Mouse (Mus musculus) hindbrain, embryonic 15.5 days (tissue): ENCODE results near the gene Slain1. TPM values are rescaled to one million over a fixed set of nuclear protein-coding genes. Genes with fewer than 3 reads are reported as not detected.

ENCODE experiments used
- ATAC-seq: fragments of 200-750 bp; cut with Nextera tagmentation; 2 replicates; pipeline ENCODE4 v1.8.0; 2017; ENCODE audit warnings: low read depth, moderate number of reproducible peaks, moderate TSS enrichment; ENCODE audit not compliant: low FRiP score
- H3K27ac ChIP-seq: fragments of 300-500 bp; sonication (generic); replicated peaks from 2 replicates; pipeline ENCODE4 v1.5.1; 2015; ENCODE audit warnings: mild to moderate bottlenecking, inconsistent platforms
- H3K27me3 ChIP-seq: fragments of 300-500 bp; sonication (generic); 2 replicates; pipeline ENCODE4 v1.6.1; 2015; ENCODE audit warnings: control low read depth, inconsistent platforms
- H3K36me3 ChIP-seq: fragments of 300-500 bp; sonication (generic); 2 replicates; pipeline ENCODE4 v1.6.1; 2015; ENCODE audit warnings: control low read depth, inconsistent platforms
- H3K4me1 ChIP-seq: fragments of 300-500 bp; sonication (generic); replicated peaks from 2 replicates; pipeline ENCODE4 v1.6.1; 2015; ENCODE audit warnings: control low read depth, inconsistent platforms
- H3K4me2 ChIP-seq: fragments of 300-500 bp; sonication (generic); 2 replicates; pipeline ENCODE4 v1.6.1; 2015; ENCODE audit warnings: moderate library complexity, mild to moderate bottlenecking, inconsistent platforms
- H3K4me3 ChIP-seq: fragments of 300-500 bp; sonication (generic); 2 replicates; pipeline ENCODE4 v1.5.1; 2015; ENCODE audit warnings: mild to moderate bottlenecking, inconsistent platforms
- H3K9ac ChIP-seq: fragments of 300-500 bp; sonication (generic); 2 replicates; pipeline ENCODE4 v1.6.1; 2015; ENCODE audit warnings: inconsistent platforms
- H3K9me3 ChIP-seq: fragments of 300-500 bp; sonication (generic); 2 replicates; pipeline ENCODE4 v1.6.1; 2016; ENCODE audit warnings: control low read depth, inconsistent platforms
- WGBS: fragments of 180-500 bp; shearing (Covaris S2); methylation state at CpG from one replicate; pipeline ENCODE4 v1.1.7; 2015; 5-methylcytosine and 5-hydroxymethylcytosine counted together
- polyA plus RNA-seq: library from polyadenylated mRNA; unstranded; fragments of >200 nt; fragmentation: Nextera tagmentation; extraction: Ambion mirVana; gene quantifications from 2 replicates; pipeline ENCODE4 v1.2.1, GENCODE M21; 2015

The Slain1 gene
- polyA plus RNA-seq, 1 experiment from 2014 or later, result 21.1 TPM

DNA sequence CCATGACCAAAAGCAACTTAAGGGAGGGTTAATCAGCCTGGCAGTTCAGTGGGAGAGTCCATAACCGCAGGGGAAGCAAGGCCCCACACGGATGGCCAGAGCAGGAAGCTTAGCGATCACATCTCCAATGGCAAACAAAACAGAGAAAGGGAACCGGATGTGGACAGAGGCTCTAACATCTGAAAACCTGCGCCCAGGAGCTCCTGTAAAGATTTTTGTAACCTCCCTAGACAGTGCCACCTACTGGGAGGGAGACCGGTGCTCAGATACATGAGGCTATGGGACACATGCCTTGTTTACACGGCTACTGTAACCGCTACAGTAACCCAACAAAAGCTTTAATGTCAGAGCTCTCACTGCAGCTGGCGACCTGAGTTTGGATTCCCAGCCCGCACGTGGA, 59.2 kb downstream of the Slain1 start:
- 88% methylated on average over 11 of the region's 11 CpGs for WGBS
- no peaks in the 10 kb centered on the region for H3K4me1 ChIP-seq
- ATAC-seq, result peak; percentile 25; the same call in 1 of the 2 replicates

DNA sequence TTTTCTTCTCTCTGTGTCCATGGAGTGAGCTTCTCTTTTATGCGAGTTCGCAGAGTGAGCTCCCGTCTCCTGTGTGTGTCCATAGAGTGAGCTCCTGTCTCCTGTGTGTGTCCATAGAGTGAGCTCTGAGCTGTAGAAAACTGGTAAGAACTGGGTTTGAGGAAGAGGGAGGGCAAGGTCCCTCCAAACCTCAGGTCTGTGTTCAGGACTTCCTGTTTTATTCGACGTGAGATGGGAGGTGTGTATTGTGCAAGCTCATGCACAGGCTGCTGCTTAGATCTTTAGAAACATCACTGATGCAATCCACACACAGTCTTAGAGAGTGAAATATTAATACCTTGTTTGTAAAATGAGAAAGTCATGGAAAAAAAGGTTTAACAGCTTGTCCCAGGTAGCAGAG, 63.0 kb downstream of the Slain1 start:
- no peak overlapping the region for H3K4me3 ChIP-seq
- H3K27ac ChIP-seq, result no peak overlapping the region
- no peak overlapping the region for H3K9ac ChIP-seq
- ATAC-seq, result no peak
- WGBS, result 92% methylated on average over 5 of the region's 5 CpGs
- H3K36me3 ChIP-seq, result 0 out of 2 replicates have a peak, but pooled peaks cover 6% of the 10 kb centered on the region
- no peaks in the 10 kb centered on the region for H3K9me3 ChIP-seq
- H3K4me2 ChIP-seq, result no peak overlapping the region
- no peaks in the 10 kb centered on the region for H3K27me3 ChIP-seq
- no peaks in the 10 kb centered on the region for H3K4me1 ChIP-seq

More for the DNA sequence above, 59.2 kb downstream of the Slain1 start:
- H3K36me3 ChIP-seq, result peaks cover 21% of the 10 kb centered on the region
- H3K27me3 ChIP-seq, result no peaks in the 10 kb centered on the region
- H3K9ac ChIP-seq, result no peak overlapping the region
- H3K27ac ChIP-seq, result no peak overlapping the region
- no peak overlapping the region for H3K4me2 ChIP-seq
- no peak overlapping the region for H3K4me3 ChIP-seq
- H3K9me3 ChIP-seq, result no peaks in the 10 kb centered on the region

DNA sequence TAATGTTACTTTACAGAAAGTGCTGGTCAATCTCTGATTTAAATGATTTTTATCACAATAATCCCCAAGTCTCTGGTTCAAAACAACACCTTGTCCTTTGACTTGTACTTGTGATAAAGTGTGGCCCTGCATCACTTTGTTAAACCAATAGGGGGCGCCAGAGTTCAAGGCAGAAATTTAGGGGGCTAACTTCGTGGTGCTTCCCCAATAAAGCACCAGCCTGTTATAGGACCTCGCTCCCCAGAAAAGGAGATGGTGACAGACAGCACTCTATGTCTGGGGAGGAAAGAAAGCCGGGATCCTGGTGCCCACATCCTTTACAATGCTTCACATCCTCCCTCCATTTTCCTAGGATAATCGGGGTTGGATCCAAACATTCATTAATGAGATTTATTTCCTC, 67.5 kb downstream of the Slain1 start:
- Histone ChIP-seq H3K9me3 (no peaks in the 10 kb centered on the region), H3K9ac (no peak overlapping the region), H3K4me2 (no peak overlapping the region), H3K27ac (no peak overlapping the region), H3K4me3 (no peak overlapping the region), H3K36me3 (no peaks in the 10 kb centered on the region), H3K27me3 (no peaks in the 10 kb centered on the region), H3K4me1 (peaks cover 7% of the 10 kb centered on the region)
- WGBS, result 49% methylated on average over 5 of the region's 5 CpGs
- no peak for ATAC-seq

DNA sequence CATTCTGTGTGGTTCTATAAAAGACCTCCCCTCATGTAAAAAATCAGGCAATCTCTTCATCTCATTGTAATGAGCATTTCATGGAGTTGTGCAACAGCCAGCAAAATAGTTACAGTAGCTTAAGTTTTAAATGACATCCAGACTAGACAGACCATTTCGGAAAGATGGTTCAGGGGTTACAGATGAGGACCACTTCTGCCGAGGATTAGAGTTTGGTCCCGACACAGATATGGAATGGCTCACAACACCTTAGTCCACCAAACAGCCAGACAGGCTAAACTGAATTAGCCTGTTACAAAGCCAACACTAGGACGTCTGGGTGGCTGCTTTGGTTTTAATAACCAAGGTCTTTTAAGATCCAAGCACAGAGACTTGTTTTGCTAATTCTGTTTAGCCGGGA, 68.0 kb downstream of the Slain1 start:
- Histone ChIP-seq H3K9ac (no peak overlapping the region), H3K27ac (no peak overlapping the region), H3K4me2 (no peak overlapping the region), H3K36me3 (no peaks in the 10 kb centered on the region), H3K4me3 (no peak overlapping the region), H3K4me1 (peaks cover 7% of the 10 kb centered on the region), H3K27me3 (no peaks in the 10 kb centered on the region), H3K9me3 (no peaks in the 10 kb centered on the region)
- ATAC-seq, result no peak
- WGBS, result 76% methylated on average over 5 of the region's 5 CpGs

DNA sequence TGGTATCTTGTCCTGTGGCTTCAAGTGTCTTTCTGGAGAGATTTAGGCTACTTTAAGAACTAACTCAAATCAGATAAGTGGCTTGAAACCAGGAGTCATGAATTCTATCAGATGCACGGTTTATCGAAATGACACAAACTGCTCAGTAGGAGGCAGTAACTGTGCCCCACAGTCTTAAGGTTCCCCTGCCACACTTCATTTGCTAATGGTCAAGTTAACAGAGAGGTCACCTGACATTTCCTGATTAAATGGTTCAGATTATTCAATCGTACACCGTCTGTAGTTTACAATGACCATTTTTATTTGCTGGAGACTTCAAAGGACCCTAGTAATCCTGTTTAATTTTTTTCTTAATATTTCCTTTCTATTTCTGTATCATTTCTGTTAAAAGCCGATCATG, 68.4 kb downstream of the Slain1 start:
- H3K27me3 ChIP-seq, result no peaks in the 10 kb centered on the region
- H3K9me3 ChIP-seq, result no peaks in the 10 kb centered on the region
- H3K4me2 ChIP-seq, result no peak overlapping the region
- no peak overlapping the region for H3K4me3 ChIP-seq
- H3K9ac ChIP-seq, result no peak overlapping the region
- H3K27ac ChIP-seq, result no peak overlapping the region
- no peak for ATAC-seq
- peaks cover 7% of the 10 kb centered on the region for H3K4me1 ChIP-seq
- no peaks in the 10 kb centered on the region for H3K36me3 ChIP-seq
- 36% methylated on average over 5 of the region's 5 CpGs for WGBS

DNA sequence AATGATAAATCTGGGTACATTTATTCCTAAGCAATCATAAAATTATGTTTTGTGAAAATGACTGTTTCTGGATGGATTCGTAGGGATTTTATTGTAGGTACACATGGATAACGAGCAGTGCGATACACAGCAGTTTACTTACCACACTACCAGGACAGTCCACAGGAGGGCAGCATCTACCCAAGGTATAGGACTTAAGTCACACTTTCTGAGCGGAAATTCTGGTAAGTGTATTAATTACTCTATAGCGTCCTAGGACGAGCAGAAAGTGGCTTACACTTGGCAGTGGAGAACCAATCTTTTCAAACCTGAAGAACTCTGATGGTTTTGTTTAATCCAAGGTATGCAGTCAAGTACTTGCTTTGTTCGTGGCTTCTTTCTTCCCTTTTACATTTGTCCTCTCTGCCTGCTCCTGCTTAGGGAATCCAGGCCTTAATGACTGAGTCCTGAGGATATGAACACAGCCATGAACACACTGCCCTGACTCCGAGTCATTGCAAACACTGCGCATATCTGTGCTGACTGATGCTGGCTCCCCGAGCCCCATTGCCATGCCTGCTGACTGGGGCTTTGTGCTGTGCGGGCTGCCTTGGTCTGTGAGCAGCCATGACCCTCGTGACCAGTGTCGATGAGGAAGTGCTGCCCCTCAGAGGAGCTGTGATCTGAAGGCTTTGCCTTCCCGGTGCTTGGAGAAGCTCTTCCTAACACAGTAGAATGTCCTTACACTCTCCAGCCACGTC, 69.0 kb downstream of the Slain1 start:
- ATAC-seq, result peak; percentile 87
- no peaks in the 10 kb centered on the region for H3K27me3 ChIP-seq
- peak overlapping the region; percentile 65 for H3K27ac ChIP-seq
- H3K9me3 ChIP-seq, result no peaks in the 10 kb centered on the region
- H3K9ac ChIP-seq, result peak overlapping the region; percentile 16; the same call in 1 of the 2 replicates
- 8% methylated on average over 15 of the region's 15 CpGs for WGBS
- H3K4me2 ChIP-seq, result peak overlapping the region; percentile 46
- no peaks in the 10 kb centered on the region for H3K36me3 ChIP-seq
- peaks cover 7% of the 10 kb centered on the region for H3K4me1 ChIP-seq
- no peak overlapping the region for H3K4me3 ChIP-seq

DNA sequence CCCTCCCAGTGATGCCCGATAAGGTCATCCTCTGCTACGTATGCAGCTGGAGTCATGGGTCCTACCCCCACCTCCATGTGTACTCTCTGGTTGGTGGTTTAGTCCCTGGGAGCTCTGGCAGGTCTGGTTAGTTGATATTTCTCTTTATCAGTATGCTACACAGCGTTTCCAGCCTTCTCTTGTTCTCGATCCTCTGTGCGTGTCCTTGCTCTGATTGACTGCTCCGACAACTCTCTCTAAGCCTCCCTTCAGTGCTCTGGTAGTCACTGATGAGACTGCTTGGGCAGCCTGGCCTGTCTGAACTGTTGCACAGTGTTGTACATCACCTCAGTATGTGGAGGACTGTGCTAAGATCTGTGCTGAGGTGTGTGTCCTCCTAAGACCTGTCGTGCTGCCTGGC, 70.1 kb downstream of the Slain1 start:
- Histone ChIP-seq H3K27me3 (no peaks in the 10 kb centered on the region), H3K36me3 (no peaks in the 10 kb centered on the region), H3K27ac (no peak overlapping the region), H3K9ac (no peak overlapping the region), H3K9me3 (no peaks in the 10 kb centered on the region), H3K4me3 (no peak overlapping the region), H3K4me2 (no peak overlapping the region), H3K4me1 (peaks cover 7% of the 10 kb centered on the region)
- ATAC-seq, result peak; percentile 36; the same call in 1 of the 2 replicates
- WGBS, result 48% methylated on average over 7 of the region's 7 CpGs

DNA sequence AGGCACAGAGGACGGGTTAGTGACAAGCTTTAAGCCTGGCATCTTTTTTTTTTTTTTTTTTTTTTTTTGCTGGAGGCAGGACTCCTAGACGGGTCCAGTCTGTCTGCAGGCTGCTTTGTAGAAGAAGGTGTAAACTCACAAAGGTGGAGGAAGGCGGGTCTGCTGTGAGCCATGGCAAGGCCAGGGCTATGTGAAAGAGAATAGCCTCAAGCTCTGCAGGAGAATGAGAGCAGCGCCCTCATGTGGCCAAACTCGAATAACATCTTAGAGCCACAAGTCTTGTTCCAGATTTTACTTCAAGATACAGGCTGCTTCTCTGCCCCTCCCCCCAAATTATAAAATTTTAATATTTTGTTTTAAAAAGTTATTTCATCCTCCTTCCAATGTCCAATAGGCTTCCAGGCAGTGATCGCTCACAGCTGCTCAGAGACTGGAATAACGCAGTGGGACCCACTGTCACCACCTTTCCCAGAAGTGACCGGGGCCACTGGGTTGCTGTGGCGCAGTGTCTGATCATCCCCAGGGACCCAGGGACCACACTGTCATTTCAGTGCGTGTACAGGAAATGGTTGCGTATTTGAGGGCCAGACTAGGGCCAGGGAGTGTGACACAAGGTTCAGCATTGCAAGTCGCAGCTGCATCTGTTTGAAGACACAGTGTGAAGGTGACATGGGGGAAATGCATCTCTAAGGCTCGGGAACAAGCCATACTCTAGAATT, 70.8 kb downstream of the Slain1 start:
- Histone ChIP-seq H3K27ac (no peak overlapping the region), H3K36me3 (no peaks in the 10 kb centered on the region), H3K4me1 (peaks cover 7% of the 10 kb centered on the region), H3K9me3 (no peaks in the 10 kb centered on the region), H3K4me3 (no peak overlapping the region), H3K27me3 (no peaks in the 10 kb centered on the region), H3K9ac (no peak overlapping the region), H3K4me2 (no peak overlapping the region)
- peak; percentile 55; the same call in 1 of the 2 replicates for ATAC-seq
- 55% methylated on average over 13 of the region's 13 CpGs for WGBS

DNA sequence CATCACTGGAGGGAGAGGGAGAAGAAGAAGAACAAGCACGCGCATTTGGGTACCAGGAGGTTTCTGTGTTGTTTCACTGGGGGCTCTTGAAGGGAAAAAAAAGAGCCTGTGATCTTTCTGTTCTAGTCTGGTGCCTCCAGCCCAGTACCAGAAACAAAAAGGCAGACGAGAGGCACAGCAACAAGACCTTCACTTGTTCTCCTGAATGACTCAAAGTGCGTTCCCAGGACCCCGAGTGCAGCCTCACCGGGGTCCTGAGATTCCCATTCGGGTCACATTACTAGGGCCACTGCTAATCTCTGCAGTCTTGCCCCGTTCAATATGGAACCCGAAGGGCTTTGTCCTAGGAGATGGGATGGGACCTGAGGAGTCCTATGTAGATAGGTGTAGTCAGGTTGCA, 73.3 kb downstream of the Slain1 start:
- no peaks in the 10 kb centered on the region for H3K27me3 ChIP-seq
- no peak overlapping the region for H3K9ac ChIP-seq
- peaks cover 7% of the 10 kb centered on the region for H3K4me1 ChIP-seq
- no peak overlapping the region for H3K4me3 ChIP-seq
- no peak for ATAC-seq
- 59% methylated on average over 9 of the region's 9 CpGs for WGBS
- no peaks in the 10 kb centered on the region for H3K9me3 ChIP-seq
- H3K36me3 ChIP-seq, result no peaks in the 10 kb centered on the region
- H3K4me2 ChIP-seq, result no peak overlapping the region
- no peak overlapping the region for H3K27ac ChIP-seq

DNA sequence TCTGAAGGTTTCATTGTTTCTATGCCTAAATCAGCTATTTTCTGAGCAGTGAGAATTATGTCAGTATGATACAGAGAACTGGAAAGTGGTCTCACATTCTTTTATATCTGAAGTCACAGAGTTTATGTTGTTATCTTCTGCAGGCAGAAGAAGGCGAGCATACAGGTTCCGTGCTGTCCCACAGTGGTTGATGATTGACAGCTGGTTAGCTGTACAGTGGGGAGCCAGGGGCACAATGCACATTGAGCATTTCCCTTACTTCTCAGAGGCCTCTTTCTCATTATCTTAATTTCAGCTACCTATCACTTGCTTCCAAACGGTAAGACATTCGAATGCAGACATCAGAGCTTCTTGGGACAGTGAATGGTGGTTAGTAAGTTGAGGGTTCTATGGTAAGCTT, 73.8 kb downstream of the Slain1 start:
- ATAC-seq, result no peak
- H3K9ac ChIP-seq, result no peak overlapping the region
- no peak overlapping the region for H3K4me3 ChIP-seq
- WGBS, result 73% methylated on average over 4 of the region's 4 CpGs
- H3K4me2 ChIP-seq, result no peak overlapping the region
- H3K36me3 ChIP-seq, result no peaks in the 10 kb centered on the region
- no peaks in the 10 kb centered on the region for H3K27me3 ChIP-seq
- H3K27ac ChIP-seq, result no peak overlapping the region
- H3K9me3 ChIP-seq, result no peaks in the 10 kb centered on the region
- H3K4me1 ChIP-seq, result peaks cover 7% of the 10 kb centered on the region

DNA sequence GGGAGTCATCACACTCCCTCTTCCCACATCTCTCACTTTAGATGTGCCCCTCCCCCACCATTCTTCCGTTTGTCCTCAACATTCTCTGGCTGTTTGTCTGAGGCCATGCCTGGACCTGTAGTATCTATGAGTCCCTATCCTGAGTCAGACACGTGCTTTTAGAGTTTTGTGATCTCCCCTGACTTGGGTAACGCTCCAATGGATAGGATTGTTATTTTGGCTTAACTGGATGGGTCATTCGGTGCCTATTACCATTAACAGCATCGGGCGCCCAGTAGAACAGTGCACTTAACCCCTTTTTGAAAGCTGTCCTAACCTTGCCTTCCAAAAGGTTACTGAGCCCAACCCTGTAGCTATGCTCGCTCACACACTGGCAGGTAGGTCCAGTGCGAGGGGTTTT, 78.5 kb downstream of the Slain1 start:
- no peak overlapping the region for H3K4me2 ChIP-seq
- ATAC-seq, result no peak
- 93% methylated on average over 8 of the region's 8 CpGs for WGBS

DNA sequence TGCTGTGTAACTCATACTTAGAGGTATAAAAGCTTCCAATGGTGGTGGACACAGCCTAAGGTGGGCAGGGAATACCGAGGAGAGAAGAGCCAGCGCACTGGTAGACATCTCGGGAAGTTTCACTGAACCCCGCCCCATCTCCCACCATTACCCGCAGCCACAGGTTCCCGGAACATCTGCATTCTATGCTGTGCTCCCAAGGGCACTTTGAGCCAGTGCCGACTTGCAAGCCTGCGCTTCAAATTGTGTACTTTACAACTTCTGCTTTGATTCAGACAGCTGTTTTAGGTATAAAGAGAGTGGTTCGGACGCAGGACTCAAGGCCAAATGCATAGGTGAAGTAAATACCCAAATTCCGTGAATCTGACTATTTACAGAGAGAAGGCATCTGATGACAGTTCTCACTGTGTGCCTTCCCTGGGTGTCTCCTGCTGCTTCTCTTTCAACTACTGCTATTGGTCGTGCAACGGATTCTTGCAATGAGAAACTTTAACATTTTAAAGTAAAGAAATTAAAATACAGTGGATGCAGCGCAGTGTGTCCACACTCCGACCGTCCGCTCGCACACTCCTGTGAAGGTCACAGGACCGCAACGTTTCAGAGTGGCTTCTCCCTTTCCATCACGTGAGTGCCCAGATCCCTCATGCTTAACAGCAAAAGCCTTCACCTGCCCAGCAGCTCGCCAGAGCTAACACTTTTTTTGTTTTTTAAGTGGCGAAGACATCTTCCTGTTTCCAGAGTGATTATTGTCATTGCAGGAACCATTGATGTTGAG, 79.1 kb downstream of the Slain1 start:
- no peaks in the 10 kb centered on the region for H3K9me3 ChIP-seq
- H3K36me3 ChIP-seq, result no peaks in the 10 kb centered on the region
- WGBS, result 83% methylated on average over 23 of the region's 23 CpGs
- no peak overlapping the region for H3K4me3 ChIP-seq
- H3K27me3 ChIP-seq, result no peaks in the 10 kb centered on the region
- no peak overlapping the region for H3K9ac ChIP-seq
- H3K4me1 ChIP-seq, result no peaks in the 10 kb centered on the region
- no peak for ATAC-seq
- H3K4me2 ChIP-seq, result no peak overlapping the region
- no peak overlapping the region for H3K27ac ChIP-seq

More for the DNA sequence above, 78.5 kb downstream of the Slain1 start:
- Histone ChIP-seq H3K9ac (no peak overlapping the region), H3K4me3 (no peak overlapping the region), H3K27ac (no peak overlapping the region), H3K36me3 (no peaks in the 10 kb centered on the region), H3K9me3 (no peaks in the 10 kb centered on the region), H3K4me1 (no peaks in the 10 kb centered on the region), H3K27me3 (no peaks in the 10 kb centered on the region)
